Mouse (Mus musculus) E14TG2a.4 (cell line): ENCODE results near the gene Ush1c.

Experiments used
- CTCF ChIP-seq: conservative IDR thresholded peaks from 2 replicates; pipeline ENCODE4 v1.5.1; 2014; ENCODE audit warnings: low read length
- NANOG ChIP-seq: IDR thresholded peaks from 2 replicates; pipeline ENCODE4 v1.6.1; 2014; ENCODE audit warnings: borderline replicate concordance, low read length, mixed read lengths
- POU5F1 ChIP-seq: IDR thresholded peaks from 2 replicates; pipeline ENCODE4 v1.6.1; 2014; ENCODE audit warnings: low read length, borderline replicate concordance

DNA sequence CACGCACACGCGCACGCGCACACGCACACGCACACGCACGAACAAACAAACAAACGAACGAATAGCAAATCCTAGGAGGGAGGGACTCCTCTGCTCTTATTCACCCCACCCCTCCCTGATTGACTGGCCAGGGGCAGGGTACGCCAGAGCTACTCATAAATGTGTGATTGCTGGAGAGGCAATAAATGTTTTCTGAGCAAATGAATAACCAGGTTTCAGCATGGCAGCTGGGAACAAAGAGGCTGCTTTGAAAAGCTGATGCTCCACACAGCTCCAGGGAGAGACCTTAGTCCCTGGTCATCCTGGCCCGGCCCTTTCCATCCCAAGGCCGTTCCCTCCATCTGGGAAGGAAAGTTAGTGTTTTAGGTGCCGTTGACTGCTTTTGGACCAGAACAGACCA lies 1.9 kb downstream of the Ush1c start:
- TF ChIP-seq CTCF (no peak), POU5F1 (no peak), NANOG (no peak)
